In the genomic region with DNA sequence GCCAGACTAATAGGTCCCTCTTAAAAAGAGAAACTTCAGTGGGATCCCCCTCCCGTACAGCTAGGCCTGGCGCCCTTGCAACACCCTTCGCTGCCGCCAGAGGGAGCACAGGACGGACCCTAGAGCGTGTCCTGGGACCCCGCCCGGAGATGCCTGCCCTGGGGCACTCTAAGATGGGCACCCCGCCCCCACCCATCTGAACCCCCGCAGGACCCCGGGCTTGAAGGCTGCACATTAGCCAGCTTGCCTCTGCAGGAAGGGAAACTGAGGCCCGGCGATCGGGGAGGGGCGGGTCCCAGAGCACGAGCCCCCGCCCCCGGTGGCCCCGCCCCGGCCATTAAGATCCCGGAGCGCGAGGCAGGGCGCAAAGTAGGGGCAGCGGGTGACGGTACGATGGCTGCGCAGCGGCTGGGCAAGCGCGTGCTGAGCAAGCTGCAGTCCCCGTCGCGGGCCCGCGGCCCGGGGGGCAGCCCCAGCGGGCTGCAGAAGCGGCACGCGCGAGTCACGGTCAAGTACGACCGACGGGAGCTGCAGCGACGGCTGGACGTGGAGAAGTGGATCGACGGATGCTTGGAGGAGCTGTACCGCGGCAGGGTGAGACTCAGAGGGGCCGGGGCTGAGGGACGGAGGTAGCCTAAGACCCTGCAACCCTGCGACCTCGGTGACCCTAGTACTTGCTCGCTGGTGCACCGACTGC, we compare ENCODE assay signal across 8 mouse cellular contexts. TPM values are rescaled to one million over a fixed set of nuclear protein-coding genes. Genes with fewer than 3 reads are reported as not detected.
DNase-seq lines count a peak whose midpoint lies in the region; ATAC-seq and TF ChIP-seq lines count a peak whose summit lies in the region.

A gene (plus strand): TSS at position 367 of the 697 bp plus-strand sequence.

- H3K9ac ChIP-seq in heart, embryonic 14.5 days (ENCODE audit: low read length) = peak within 1 kb of the TSS; percentile 65
- H3K9ac ChIP-seq in lung, embryonic 15.5 days = peak within 1 kb of the TSS; percentile 64

- peak; percentile 76 for DNase-seq in CD4-positive, CD25-positive, alpha-beta regulatory T cell, adult 2 months (ENCODE audit: low read depth, low spot score)
- DNase-seq in adrenal gland, postnatal 25 days = peak; percentile 69
- peak; percentile 60 to 86 for DNase-seq in kidney, postnatal 36 days
- peak; percentile 85 for DNase-seq in urinary bladder, postnatal 14 days (ENCODE audit: low spot score)

- 2% methylated on average over 55 of the region's 59 CpGs for WGBS in heart, embryonic 14.5 days
- under 1% methylated on average over 59 of the region's 59 CpGs for WGBS in lung, embryonic 15.5 days
- WGBS in olfactory bulb, adult 2 months = 3% methylated on average over 59 of the region's 59 CpGs

- H3K27ac ChIP-seq in embryonic fibroblast, embryonic 13.5 days (ENCODE audit: insufficient read depth, low read length) = no peak within 1 kb of the TSS
- H3K27ac ChIP-seq in heart, embryonic 14.5 days (replicated peaks in 1 of 2; ENCODE audit: control insufficient read depth in 1 of 2, insufficient read depth in 1 of 2, low read depth in 2 of 2, low read length in 2 of 2) = 0 out of 4 replicates have a peak within 1 kb of the TSS, but pooled peaks of 1 of the 2 experiments have one; percentile 14
- H3K27ac ChIP-seq in lung, embryonic 15.5 days = peak within 1 kb of the TSS; percentile 95
- H3K27ac ChIP-seq in olfactory bulb, adult 2 months (ENCODE audit: insufficient read depth, low read depth, low read length) = no peak within 1 kb of the TSS

- no peaks in the 10 kb centered on the region for H3K9me3 ChIP-seq in heart, embryonic 14.5 days (ENCODE audit: control insufficient read depth, low read length)
- no peaks in the 10 kb centered on the region for H3K9me3 ChIP-seq in lung, embryonic 15.5 days

- TF ChIP-seq POLR2A in embryonic fibroblast, embryonic 13.5 days (IDR thresholded peaks at IDR 0.05; ENCODE audit: low read depth, low read length) = peak; percentile 74
- TF ChIP-seq POLR2A in olfactory bulb, adult 2 months (IDR thresholded peaks at IDR 0.05; ENCODE audit: insufficient read depth, low read depth, low read length) = no peak

- peaks cover 3% of the 10 kb centered on the region; the same call in 1 of the 2 replicates for H3K4me1 ChIP-seq in embryonic fibroblast, embryonic 13.5 days (ENCODE audit: control insufficient read depth, insufficient read depth, low read length)
- H3K4me1 ChIP-seq in heart, embryonic 14.5 days (ENCODE audit: control insufficient read depth in 2 of 2, insufficient read depth in 2 of 2, low read length in 2 of 2) = peaks cover 14 to 20% of the 10 kb centered on the region in 2 experiments; a peak in 3 of 4 replicates
- H3K4me1 ChIP-seq in lung, embryonic 15.5 days = peaks cover 38% of the 10 kb centered on the region
- peaks cover 12% of the 10 kb centered on the region for H3K4me1 ChIP-seq in olfactory bulb, adult 2 months (ENCODE audit: control insufficient read depth, insufficient read depth, low read length)

- H3K36me3 ChIP-seq in heart, embryonic 14.5 days (ENCODE audit: control insufficient read depth, insufficient read depth, low read length) = no peaks in the 10 kb centered on the region
- no peaks in the 10 kb centered on the region for H3K36me3 ChIP-seq in lung, embryonic 15.5 days

- peak; percentile 26; the same call in 1 of the 2 replicates for ATAC-seq in heart, embryonic 14.5 days (ENCODE audit: insufficient number of reproducible peaks, insufficient read depth, low FRiP score, low read depth)
- ATAC-seq in lung, embryonic 15.5 days (ENCODE audit: borderline replicate concordance, extremely low read depth, low FRiP score, low TSS enrichment) = peak; percentile 21

- H3K27me3 ChIP-seq in heart, embryonic 14.5 days (ENCODE audit: control insufficient read depth, insufficient read depth, low read length) = peaks cover 21% of the 10 kb centered on the region
- H3K27me3 ChIP-seq in lung, embryonic 15.5 days = no peaks in the 10 kb centered on the region

- H3K4me3 ChIP-seq in embryonic fibroblast, embryonic 13.5 days (ENCODE audit: insufficient read depth, low read length) = peak within 1 kb of the TSS; percentile 59
- peak within 1 kb of the TSS; percentile 51 to 56 for H3K4me3 ChIP-seq in heart, embryonic 14.5 days (ENCODE audit: control insufficient read depth in 1 of 2, insufficient read depth in 1 of 2, low read depth in 1 of 2, low read length in 2 of 2)
- peak within 1 kb of the TSS; percentile 56 for H3K4me3 ChIP-seq in lung, embryonic 15.5 days
- H3K4me3 ChIP-seq in olfactory bulb, adult 2 months (ENCODE audit: insufficient read depth, low read depth, low read length) = peak within 1 kb of the TSS; percentile 45

- peak; percentile 90 for TF ChIP-seq CTCF in embryonic fibroblast, embryonic 13.5 days (IDR thresholded peaks at IDR 0.05; ENCODE audit: borderline replicate concordance, insufficient read depth, low read length)
- peak; percentile 75 for TF ChIP-seq CTCF in olfactory bulb, adult 2 months (IDR thresholded peaks at IDR 0.05; ENCODE audit: insufficient read depth, low read depth, low read length)

- peak within 1 kb of the TSS; percentile 83 for H3K4me2 ChIP-seq in heart, embryonic 14.5 days (ENCODE audit: low read length)
- peak within 1 kb of the TSS; percentile 86 for H3K4me2 ChIP-seq in lung, embryonic 15.5 days

RNA-seq across cellular contexts. Expression of the gene that starts here (rescaled TPM):
- 5.5 and 6.7 TPM in 2 replicates for total RNA-seq in adrenal gland, postnatal 25 days (2021)
- polyA plus RNA-seq in embryonic fibroblast, embryonic 13.5 days (2011; ENCODE audit: insufficient read length, low read depth, missing spikeins) = 8.2 and 12.8 TPM in 2 replicates
- 11.8 TPM in 2 replicates for polyA plus RNA-seq in heart, embryonic 14.5 days (2014; fragmentation: Nextera tagmentation; extraction: Ambion mirVana)
- 148 and 159 TPM in 2 replicates for polyA plus RNA-seq in lung, embryonic 15.5 days (2015; fragmentation: Nextera tagmentation; extraction: Ambion mirVana)
- not detected in 2 replicates for polyA plus RNA-seq in olfactory bulb, adult 2 months (2012; ENCODE audit: insufficient read depth, insufficient read length, low replicate concordance, missing spikeins)

Comparison
In these comparisons a context has a peak if more than half of its experiments do, and no peak if none do; other contexts are left out.
1. RNA of the gene that starts here (polyA plus RNA-seq): 148 to 159 TPM in lung, embryonic 15.5 days; 11.8 TPM in heart, embryonic 14.5 days, 8.2 to 12.8 TPM in embryonic fibroblast, embryonic 13.5 days and not detected in olfactory bulb, adult 2 months; every median in the first group is over 10 times any median in the second.
2. Peak in every context shown above with its lines, with median percentiles within 50 percentile points of each other: DNase-seq and H3K4me3 ChIP-seq.